Mouse (Mus musculus): ENCODE results near the gene Diras1. TPM values are rescaled to one million over a fixed set of nuclear protein-coding genes. Genes with fewer than 3 reads are reported as not detected.
"Not testable (repeated sequence)": the region's sequence is repeated elsewhere in the genome, so short reads cannot be mapped to it uniquely, and the experiment has no call there.

The Diras1 gene
- total RNA-seq (2014; rRNA removed; ENCODE audit: low replicate concordance): not detected in 2 replicates
- not detected in 2 replicates for polyA plus RNA-seq (2015; fragmentation: Nextera tagmentation; extraction: Ambion mirVana)

DNA sequence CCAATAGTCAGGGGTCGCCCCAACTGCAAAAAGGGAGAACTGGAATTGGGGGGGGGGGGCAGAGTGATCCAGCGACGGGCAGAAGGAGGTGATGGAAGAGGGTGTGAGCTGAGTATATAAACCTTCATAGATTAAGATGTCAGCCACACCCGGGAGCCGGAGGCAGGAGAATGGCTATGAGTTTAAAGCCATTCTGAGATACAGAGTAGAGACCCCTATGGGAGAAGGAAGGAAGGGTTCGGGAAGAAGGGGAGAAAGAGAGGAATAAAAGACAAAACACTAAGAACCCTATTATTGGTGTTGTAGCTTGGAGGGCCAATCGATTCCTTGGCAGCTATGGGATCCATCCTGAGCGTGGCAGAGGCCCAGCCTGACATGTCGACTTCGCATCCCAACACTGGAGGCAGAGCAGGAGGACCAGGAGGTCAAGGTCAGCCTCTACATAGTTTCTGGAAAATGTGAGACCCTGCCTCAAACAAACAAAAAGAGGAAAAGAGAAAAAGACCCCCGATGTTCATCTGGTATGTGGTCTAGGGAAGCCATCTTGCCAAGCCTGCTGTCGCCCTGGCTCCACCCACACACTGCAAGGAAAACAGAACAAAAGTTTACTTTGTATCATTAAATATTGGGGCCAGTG lies at the start of gene Diras1:
Gene Diras1, minus strand, starts transcription at position 24 of the 637 bp plus-strand sequence.
- 44% methylated on average over 12 of the region's 12 CpGs for WGBS
- H3K4me2 ChIP-seq (ENCODE audit: low read depth, low read length): peak within 1 kb of the TSS; percentile 19; the same call in 1 of the 2 replicates
- no peak for DNase-seq (ENCODE audit: low spot score)
- no peak for TF ChIP-seq CTCF (IDR thresholded peaks at IDR 0.05; ENCODE audit: low read depth)
- no peak for TF ChIP-seq EP300 (IDR thresholded peaks at IDR 0.05; ENCODE audit: low read depth)
- H3K36me3 ChIP-seq (replicated peaks; ENCODE audit: control insufficient read depth, insufficient read depth, low read length): peaks cover 7% of the 10 kb centered on the region; the same call in 1 of the 2 replicates
- no peak within 1 kb of the TSS for H3K4me3 ChIP-seq (ENCODE audit: low read depth, low read length)
- no peaks in the 10 kb centered on the region for H3K4me1 ChIP-seq (ENCODE audit: control insufficient read depth, insufficient read depth)
- H3K9ac ChIP-seq (replicated peaks; ENCODE audit: low read depth, low read length): no peak within 1 kb of the TSS
- no peak within 1 kb of the TSS for H3K27ac ChIP-seq (ENCODE audit: low read depth)
- H3K9me3 ChIP-seq (replicated peaks; ENCODE audit: control insufficient read depth, low read length): no peaks in the 10 kb centered on the region
- H3K27me3 ChIP-seq (ENCODE audit: control insufficient read depth, insufficient read depth, low read length): peaks cover 42% of the 10 kb centered on the region
- ATAC-seq (ENCODE audit: insufficient read depth, low read depth): no peak

DNA sequence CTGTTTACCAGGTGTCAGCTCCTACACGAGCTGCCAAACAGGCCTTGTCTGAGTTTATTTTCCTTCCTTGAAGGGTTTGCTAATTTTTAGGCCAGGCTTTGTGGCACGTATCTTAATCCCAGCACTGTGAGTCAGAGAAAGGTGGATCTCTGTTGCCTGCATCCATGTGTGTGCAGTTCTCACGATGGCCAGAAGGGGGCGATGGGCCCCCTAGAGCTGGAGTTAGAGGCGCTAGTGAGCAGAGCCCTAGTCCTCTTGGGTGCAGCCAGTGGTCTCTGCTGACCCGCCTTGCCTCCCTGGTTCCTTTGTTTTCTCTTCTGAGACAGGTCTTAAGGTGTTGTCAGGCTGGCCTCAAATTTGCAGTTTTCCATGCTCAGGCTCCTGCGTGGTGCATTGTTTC lies 48.0 kb upstream of the Diras1 start:
- Histone ChIP-seq H3K4me2 (ENCODE audit: low read depth, low read length) (no peak overlapping the region), H3K4me1 (ENCODE audit: control insufficient read depth, insufficient read depth) (no peaks in the 10 kb centered on the region), H3K9ac (replicated peaks; ENCODE audit: low read depth, low read length) (no peak overlapping the region), H3K36me3 (replicated peaks; ENCODE audit: control insufficient read depth, insufficient read depth, low read length) (peaks cover 13% of the 10 kb centered on the region; the same call in 1 of the 2 replicates), H3K27ac (ENCODE audit: low read depth) (no peak overlapping the region), H3K27me3 (ENCODE audit: control insufficient read depth, insufficient read depth, low read length) (no peaks in the 10 kb centered on the region), H3K4me3 (ENCODE audit: low read depth, low read length) (no peak overlapping the region), H3K9me3 (replicated peaks; ENCODE audit: control insufficient read depth, low read length) (no peaks in the 10 kb centered on the region)
- DNase-seq (ENCODE audit: low spot score): no peak
- ATAC-seq (ENCODE audit: insufficient read depth, low read depth): no peak
- 66% methylated on average over 7 of the region's 7 CpGs for WGBS
- TF ChIP-seq CTCF (IDR thresholded peaks at IDR 0.05; ENCODE audit: low read depth) (peak; percentile 43), EP300 (IDR thresholded peaks at IDR 0.05; ENCODE audit: low read depth) (no peak)

GRCm38 (mm10) chr10:81072290-81072689 lies 46.8 kb upstream of the Diras1 start:
- 89% methylated on average over 8 of the region's 8 CpGs for WGBS
- H3K4me3 ChIP-seq (ENCODE audit: low read depth, low read length): no peak overlapping the region
- H3K36me3 ChIP-seq (replicated peaks; ENCODE audit: control insufficient read depth, insufficient read depth, low read length): peaks cover 6% of the 10 kb centered on the region; the same call in 1 of the 2 replicates
- no peak for ATAC-seq (ENCODE audit: insufficient read depth, low read depth)
- H3K9ac ChIP-seq (replicated peaks; ENCODE audit: low read depth, low read length): no peak overlapping the region
- H3K27ac ChIP-seq (ENCODE audit: low read depth): no peak overlapping the region
- no peak for TF ChIP-seq EP300 (IDR thresholded peaks at IDR 0.05; ENCODE audit: low read depth)
- TF ChIP-seq CTCF (IDR thresholded peaks at IDR 0.05; ENCODE audit: low read depth): no peak
- no peaks in the 10 kb centered on the region for H3K4me1 ChIP-seq (ENCODE audit: control insufficient read depth, insufficient read depth)
- DNase-seq (ENCODE audit: low spot score): no peak
- no peaks in the 10 kb centered on the region for H3K27me3 ChIP-seq (ENCODE audit: control insufficient read depth, insufficient read depth, low read length)
- H3K4me2 ChIP-seq (ENCODE audit: low read depth, low read length): no peak overlapping the region
- no peaks in the 10 kb centered on the region for H3K9me3 ChIP-seq (replicated peaks; ENCODE audit: control insufficient read depth, low read length)

DNA sequence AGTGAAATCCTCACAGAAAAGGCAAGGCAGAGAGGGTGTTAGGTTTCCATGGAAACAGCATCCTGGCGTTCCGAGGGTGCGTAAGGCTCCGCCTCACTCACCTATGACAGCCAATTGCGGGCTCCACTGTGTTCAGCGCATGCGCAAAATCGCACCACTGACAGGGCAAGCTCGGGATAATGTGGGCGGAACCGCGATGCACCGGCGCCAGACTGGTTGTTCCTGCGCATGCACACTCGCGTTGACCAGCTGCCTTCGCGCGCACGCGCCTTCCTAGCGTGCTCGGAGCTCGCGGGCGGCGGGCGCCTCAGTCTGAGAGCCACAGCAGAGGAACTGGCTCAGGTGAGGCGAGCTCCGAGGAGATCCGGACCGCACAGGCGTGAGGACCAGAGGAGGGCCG lies 44.4 kb upstream of the Diras1 start, which contains the start of gene Thop1:
Gene Thop1, plus strand, starts transcription at position 200 of the 400 bp plus-strand sequence.
- Histone ChIP-seq H3K27me3 (ENCODE audit: control insufficient read depth, insufficient read depth, low read length) (no peaks in the 10 kb centered on the region), H3K36me3 (replicated peaks; ENCODE audit: control insufficient read depth, insufficient read depth, low read length) (0 out of 2 replicates have a peak, but pooled peaks cover 6% of the 10 kb centered on the region), H3K9ac (replicated peaks; ENCODE audit: low read depth, low read length) (peak within 1 kb of the TSS; percentile 22), H3K4me1 (ENCODE audit: control insufficient read depth, insufficient read depth) (no peaks in the 10 kb centered on the region), H3K4me3 (ENCODE audit: low read depth, low read length) (peak within 1 kb of the TSS; percentile 56), H3K27ac (ENCODE audit: low read depth) (no peak within 1 kb of the TSS), H3K9me3 (replicated peaks; ENCODE audit: control insufficient read depth, low read length) (no peaks in the 10 kb centered on the region), H3K4me2 (ENCODE audit: low read depth, low read length) (peak within 1 kb of the TSS; percentile 79)
- WGBS: under 1% methylated on average over 35 of the region's 35 CpGs
- ATAC-seq (ENCODE audit: insufficient read depth, low read depth) (peak; percentile 97), DNase-seq (ENCODE audit: low spot score) (peak; percentile 98)
- TF ChIP-seq CTCF (IDR thresholded peaks at IDR 0.05; ENCODE audit: low read depth) (no peak), EP300 (IDR thresholded peaks at IDR 0.05; ENCODE audit: low read depth) (no peak)

DNA sequence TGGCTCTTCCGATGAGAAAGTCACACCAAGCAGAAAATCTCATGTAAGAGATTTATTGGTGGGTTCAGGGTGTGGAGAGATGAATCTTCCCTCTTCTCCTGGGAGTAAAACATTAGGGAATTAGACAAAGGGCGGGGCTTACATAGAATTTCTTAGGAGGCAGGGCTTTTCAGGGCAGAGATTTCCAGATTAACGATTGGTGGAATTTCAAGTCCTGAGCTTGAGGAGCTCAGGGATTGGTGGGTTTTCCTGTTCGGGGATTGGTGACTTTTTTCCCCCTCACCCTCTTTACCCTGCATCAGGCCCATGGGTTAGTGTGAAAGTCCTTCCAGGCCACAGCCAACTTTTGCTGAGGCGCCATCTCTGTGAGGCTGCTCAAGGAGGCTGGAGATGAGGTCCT lies 43.2 kb upstream of the Diras1 start:
- no peak overlapping the region for H3K9ac ChIP-seq (replicated peaks; ENCODE audit: low read depth, low read length)
- 54% methylated on average over 5 of the region's 5 CpGs for WGBS
- ATAC-seq (ENCODE audit: insufficient read depth, low read depth): no peak
- H3K9me3 ChIP-seq (replicated peaks; ENCODE audit: control insufficient read depth, low read length): no peaks in the 10 kb centered on the region
- no peaks in the 10 kb centered on the region for H3K4me1 ChIP-seq (ENCODE audit: control insufficient read depth, insufficient read depth)
- no peak overlapping the region for H3K4me3 ChIP-seq (ENCODE audit: low read depth, low read length)
- no peak for DNase-seq (ENCODE audit: low spot score)
- no peak overlapping the region for H3K27ac ChIP-seq (ENCODE audit: low read depth)
- no peak overlapping the region for H3K4me2 ChIP-seq (ENCODE audit: low read depth, low read length)
- H3K27me3 ChIP-seq (ENCODE audit: control insufficient read depth, insufficient read depth, low read length): no peaks in the 10 kb centered on the region
- no peak for TF ChIP-seq CTCF (IDR thresholded peaks at IDR 0.05; ENCODE audit: low read depth)
- no peak for TF ChIP-seq EP300 (IDR thresholded peaks at IDR 0.05; ENCODE audit: low read depth)
- H3K36me3 ChIP-seq (replicated peaks; ENCODE audit: control insufficient read depth, insufficient read depth, low read length): 0 out of 2 replicates have a peak, but pooled peaks cover 6% of the 10 kb centered on the region

DNA sequence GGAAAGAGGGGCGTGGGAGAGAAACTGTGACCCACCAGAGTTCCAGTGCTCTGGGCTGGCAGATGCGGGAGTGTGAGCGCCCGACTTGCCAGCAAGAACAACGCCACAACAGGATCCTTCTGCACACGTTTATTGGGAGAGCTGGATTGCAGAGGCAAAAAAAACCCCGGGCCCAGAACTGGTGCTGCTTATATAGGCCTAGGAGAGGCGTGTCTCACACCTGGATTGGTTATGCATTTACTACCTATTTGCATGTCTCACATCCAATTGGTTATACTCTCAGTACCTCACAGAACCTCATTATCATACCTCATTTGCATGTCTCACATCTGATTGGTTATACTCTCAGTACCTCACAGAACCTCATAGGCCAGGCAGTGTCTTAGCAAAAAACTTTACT lies 39.1 kb upstream of the Diras1 start:
- H3K4me2 ChIP-seq (ENCODE audit: low read depth, low read length); H3K4me3 ChIP-seq (ENCODE audit: low read depth, low read length); ATAC-seq (ENCODE audit: insufficient read depth, low read depth); H3K27ac ChIP-seq (ENCODE audit: low read depth); DNase-seq (ENCODE audit: low spot score); H3K9ac ChIP-seq (replicated peaks; ENCODE audit: low read depth, low read length); H3K36me3 ChIP-seq (replicated peaks; ENCODE audit: control insufficient read depth, insufficient read depth, low read length); H3K9me3 ChIP-seq (replicated peaks; ENCODE audit: control insufficient read depth, low read length); H3K4me1 ChIP-seq (ENCODE audit: control insufficient read depth, insufficient read depth); H3K27me3 ChIP-seq (ENCODE audit: control insufficient read depth, insufficient read depth, low read length): not testable (repeated sequence)
- WGBS: 80% methylated on average over 8 of the region's 8 CpGs

All from heart, postnatal 0 days (tissue).